ENCODE assay signal across 19 mouse cellular contexts in the genomic region with DNA sequence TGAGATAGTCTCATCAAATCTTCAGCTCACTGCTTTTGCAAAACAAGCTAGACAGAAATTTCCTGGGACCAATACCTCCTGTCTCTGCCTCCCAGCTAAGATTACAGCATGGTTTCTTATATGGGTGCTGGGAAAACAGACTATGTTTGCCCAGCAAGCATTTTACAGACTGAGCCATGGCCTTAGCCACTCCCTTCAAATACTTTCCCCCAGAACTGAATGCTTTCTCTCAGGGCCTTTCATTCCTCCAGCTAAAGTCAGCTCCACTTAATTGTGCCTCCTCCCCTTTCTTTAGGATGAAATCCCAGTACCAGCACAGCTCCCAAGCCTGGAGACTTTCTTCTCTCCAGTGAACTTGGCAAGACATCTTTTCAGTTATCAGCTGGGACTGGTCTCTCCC.
"Had no signal": no experiment of that assay in that cellular context is flagged by ENCODE, and none has a peak within 500 bp of the region (broad histone marks: within the 10 kb centered on the region; RNA-seq: fewer than 3 reads in every experiment).

No protein-coding gene starts in this region.

- ATAC-seq: intestine, embryonic 15.5 days; midbrain, embryonic 15.5 days had no signal

- H3K4me2 ChIP-seq: intestine, embryonic 15.5 days; liver, embryonic 11.5 days; liver, embryonic 15.5 days; midbrain, embryonic 11.5 days; midbrain, embryonic 15.5 days; neural tube, embryonic 13.5 days had no signal

- H3K4me1 ChIP-seq: intestine, embryonic 15.5 days; limb, embryonic 10.5 days; liver, embryonic 15.5 days; midbrain, embryonic 15.5 days; neural tube, embryonic 13.5 days had no signal

- H3K27ac ChIP-seq: intestine, embryonic 15.5 days; layer of hippocampus, adult 2 months; left cerebral cortex, adult 2 months; limb, embryonic 10.5 days; liver, embryonic 15.5 days; macrophage; midbrain, embryonic 15.5 days; neural tube, embryonic 13.5 days had no signal

- H3K36me3 ChIP-seq: intestine, embryonic 15.5 days; limb, embryonic 10.5 days; liver, embryonic 15.5 days; midbrain, embryonic 15.5 days; neural tube, embryonic 13.5 days had no signal

- H3K27me3 ChIP-seq: intestine, embryonic 15.5 days; liver, embryonic 15.5 days; megakaryocyte, embryonic 14.5 days had no signal

- H3K9me3 ChIP-seq: intestine, embryonic 15.5 days; limb, embryonic 10.5 days; liver, embryonic 15.5 days; megakaryocyte, embryonic 14.5 days; midbrain, embryonic 15.5 days; neural tube, embryonic 13.5 days had no signal

- DNase-seq: kidney, adult 18-20 months; kidney, postnatal 10 days; kidney, postnatal 4 days; retina, postnatal 1 day; right cerebral cortex, postnatal 4 days; spleen, adult 18-20 months; thymus, adult 18-20 months; thymus, postnatal 25 days had no signal

- H3K9ac ChIP-seq: intestine, embryonic 15.5 days; liver, embryonic 15.5 days; midbrain, embryonic 15.5 days; neural tube, embryonic 13.5 days had no signal

- H3K4me3 ChIP-seq: intestine, embryonic 15.5 days; layer of hippocampus, adult 2 months; left cerebral cortex, adult 2 months; limb, embryonic 10.5 days; liver, embryonic 15.5 days; megakaryocyte, embryonic 14.5 days; midbrain, embryonic 15.5 days; neural tube, embryonic 13.5 days had no signal
